Mouse (Mus musculus): ENCODE data around the gene Hps6.
A peak's percentile ranks its signal among the peaks of the same experiment; 100 is the strongest.

GRCm38 (mm10) chr19:45997785-45998693, 5.3 kb upstream of the Hps6 start, which contains the start of gene Armh3:
- TF ChIP-seq EP300 (IDR thresholded peaks at IDR 0.05; ENCODE audit: low read depth) (peak; percentile 74; the same call in 1 of the 2 replicates), CTCF (IDR thresholded peaks at IDR 0.05; ENCODE audit: low read depth) (no peak; the same call in 1 of the 2 replicates)

Measured in heart, postnatal 0 days (tissue).